Mouse (Mus musculus): ENCODE results near the gene Tsga10ip.
"Not testable (repeated sequence)": the region's sequence is repeated elsewhere in the genome, so short reads cannot be mapped to it uniquely, and the experiment has no call there.

The Tsga10ip gene

DNA sequence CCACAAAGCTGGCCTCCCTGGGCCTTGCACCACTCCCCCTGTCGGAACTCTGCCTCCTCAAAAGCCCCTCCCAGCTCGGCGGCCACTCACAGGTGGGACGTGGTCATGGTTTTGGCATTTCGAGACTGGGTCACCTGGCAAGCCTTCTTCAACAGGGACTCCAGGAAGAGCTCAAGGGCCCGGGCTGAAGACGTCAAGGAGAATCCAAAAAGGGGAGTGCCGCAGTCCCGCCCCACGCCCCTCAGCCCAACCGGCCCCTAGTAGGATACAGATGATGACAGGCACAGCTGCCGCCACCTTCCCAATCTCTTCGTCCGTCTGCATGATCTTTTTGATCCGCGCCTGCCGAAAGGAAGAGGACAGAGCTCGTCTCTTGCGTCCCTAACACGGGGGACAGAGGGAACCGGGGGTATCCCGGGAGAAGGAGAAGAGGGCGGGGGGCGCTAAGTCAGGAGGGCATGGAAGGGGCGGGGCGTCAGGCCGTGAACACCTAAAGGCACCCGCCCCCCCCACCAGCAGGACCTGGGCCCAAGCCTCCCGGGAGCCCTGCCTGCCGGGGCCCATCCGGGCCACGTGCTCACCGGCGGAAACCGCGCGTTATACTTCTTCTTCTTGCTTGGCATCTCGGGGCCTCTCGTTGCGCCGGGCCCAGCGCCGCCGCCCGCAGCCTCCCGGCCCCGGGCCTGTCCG lies 21.9 kb upstream of the Tsga10ip start:
- no peak for DNase-seq (ENCODE audit: low read depth, low spot score)

DNA sequence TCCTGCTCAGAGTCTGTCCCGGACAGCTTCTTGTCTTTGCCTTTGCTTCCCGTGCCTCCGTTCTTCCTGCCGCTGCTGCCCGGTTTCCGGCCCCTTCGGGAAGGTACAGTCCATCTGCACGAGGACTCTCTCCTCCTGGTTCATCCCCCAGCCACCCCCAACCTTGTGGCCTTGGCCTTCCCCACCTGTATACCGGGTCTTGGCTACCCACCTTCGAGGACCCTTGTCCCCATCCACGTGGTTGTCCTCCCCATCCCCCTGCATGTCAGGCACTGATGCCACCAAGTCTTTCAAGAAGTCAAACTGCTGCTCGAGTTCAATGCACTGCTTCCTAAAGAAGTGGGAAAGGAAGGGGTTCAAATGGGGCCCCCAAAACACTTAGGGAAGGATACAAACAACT lies 21.2 kb upstream of the Tsga10ip start:
- DNase-seq (ENCODE audit: low read depth, low spot score): no peak

DNA sequence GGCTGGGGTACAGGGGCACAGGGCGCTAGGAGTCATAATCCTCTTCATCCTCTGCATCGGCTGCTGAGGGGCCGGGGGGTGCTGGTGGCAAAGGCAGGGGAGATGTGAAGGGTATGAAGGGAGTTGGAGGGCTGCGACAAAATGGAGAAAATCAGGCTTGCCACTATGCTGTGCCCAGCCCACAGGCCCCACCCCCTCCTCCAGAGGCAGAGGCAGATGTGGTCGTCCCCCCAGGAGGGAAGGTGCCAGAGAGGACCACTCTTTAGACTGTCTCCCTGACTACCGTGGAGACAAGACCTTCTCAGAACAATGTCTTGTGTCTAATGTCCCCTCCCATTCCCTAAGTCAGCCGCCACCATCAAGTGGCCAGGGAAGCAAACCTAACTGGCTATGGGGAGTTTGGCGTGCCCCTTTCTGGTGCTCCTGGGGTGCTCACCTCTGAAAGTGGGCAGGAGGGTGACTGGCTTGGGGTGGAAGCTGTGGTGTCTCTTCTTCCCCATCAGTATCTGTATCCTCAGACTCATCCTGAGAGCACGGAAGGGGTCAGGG lies 20.6 kb upstream of the Tsga10ip start:
- no peak for DNase-seq (ENCODE audit: low read depth, low spot score)

DNA sequence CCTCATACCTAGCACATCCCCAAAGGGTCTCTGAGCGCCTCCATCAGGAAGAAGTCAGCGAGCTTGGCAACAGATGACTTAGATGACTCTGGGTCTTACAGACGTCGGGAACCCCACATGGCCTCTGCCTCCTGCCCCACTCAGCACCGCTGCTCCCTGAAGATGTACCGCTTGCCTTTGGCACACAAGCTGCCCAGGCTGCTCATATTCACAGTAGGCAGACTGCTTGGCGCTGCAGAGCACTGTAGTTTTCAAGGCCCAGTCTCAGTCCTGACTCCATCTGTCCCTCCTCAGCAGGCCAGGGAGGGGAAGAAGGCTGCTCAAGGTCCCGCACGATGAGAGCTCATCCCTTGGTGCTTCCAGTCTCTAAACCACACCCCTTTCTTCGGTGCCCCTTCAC lies 19.9 kb upstream of the Tsga10ip start:
- no peak for DNase-seq (ENCODE audit: low read depth, low spot score)

DNA sequence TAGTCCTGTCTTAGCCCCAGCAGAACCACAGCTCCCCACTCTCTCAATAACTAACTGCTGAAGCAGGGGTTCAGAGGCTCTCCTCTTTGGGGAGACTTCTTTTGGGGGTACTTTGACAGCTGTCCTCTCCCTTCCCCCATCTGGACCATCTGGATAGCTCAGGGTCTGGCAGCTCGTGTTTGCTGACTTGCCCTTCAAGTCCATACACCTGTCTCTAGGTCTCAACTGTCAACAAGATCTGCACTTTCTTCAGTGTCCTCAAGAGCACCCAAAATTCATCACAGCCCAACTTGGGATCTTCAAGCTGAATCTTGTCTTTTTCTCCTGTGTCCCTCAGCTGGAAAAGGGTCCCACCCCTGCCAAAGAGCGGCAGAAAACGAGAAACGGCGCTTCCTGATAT lies 19.5 kb upstream of the Tsga10ip start:
- DNase-seq (ENCODE audit: low read depth, low spot score): peak; percentile 81

DNA sequence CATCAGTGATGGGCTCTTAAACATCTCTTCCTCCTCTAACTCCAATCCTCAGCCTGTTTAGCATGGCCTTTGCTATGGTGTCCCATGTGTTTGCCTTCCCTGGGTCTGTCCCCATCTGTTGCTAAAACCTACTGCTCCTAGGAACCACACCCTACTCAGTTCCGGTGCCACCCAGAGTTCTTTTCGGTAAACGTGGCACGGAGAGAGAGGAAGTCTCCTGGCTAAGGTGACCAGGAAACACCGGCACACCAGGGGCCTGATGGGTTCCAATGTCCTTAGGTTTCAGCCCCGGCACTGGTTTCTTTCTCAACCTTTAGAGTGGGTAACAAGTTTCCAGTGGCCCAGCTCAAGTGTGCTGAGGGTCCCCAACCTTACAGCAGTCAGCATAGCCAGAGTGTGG lies 18.3 kb upstream of the Tsga10ip start:
- no peak for DNase-seq (ENCODE audit: low read depth, low spot score)

DNA sequence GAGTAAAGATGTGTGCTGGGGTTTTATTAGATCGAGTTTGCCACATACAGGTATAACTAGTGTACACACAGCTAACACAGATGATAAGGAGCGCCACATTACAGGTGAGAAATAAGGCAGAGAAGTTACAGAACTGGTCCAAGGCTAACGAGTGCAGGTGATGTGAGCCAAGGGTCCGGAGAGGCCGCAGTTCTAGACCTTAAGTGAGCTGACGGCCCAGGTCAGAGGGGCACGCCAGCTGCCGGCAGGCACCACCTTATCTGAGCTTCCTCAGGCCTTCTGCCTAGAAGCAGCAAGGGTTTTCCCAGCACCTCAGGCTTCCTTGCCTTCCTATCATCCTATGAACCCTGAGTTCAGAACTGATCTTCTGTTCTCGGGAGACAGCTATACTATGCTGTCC lies 17.3 kb upstream of the Tsga10ip start:
- DNase-seq (ENCODE audit: low read depth, low spot score): no peak

DNA sequence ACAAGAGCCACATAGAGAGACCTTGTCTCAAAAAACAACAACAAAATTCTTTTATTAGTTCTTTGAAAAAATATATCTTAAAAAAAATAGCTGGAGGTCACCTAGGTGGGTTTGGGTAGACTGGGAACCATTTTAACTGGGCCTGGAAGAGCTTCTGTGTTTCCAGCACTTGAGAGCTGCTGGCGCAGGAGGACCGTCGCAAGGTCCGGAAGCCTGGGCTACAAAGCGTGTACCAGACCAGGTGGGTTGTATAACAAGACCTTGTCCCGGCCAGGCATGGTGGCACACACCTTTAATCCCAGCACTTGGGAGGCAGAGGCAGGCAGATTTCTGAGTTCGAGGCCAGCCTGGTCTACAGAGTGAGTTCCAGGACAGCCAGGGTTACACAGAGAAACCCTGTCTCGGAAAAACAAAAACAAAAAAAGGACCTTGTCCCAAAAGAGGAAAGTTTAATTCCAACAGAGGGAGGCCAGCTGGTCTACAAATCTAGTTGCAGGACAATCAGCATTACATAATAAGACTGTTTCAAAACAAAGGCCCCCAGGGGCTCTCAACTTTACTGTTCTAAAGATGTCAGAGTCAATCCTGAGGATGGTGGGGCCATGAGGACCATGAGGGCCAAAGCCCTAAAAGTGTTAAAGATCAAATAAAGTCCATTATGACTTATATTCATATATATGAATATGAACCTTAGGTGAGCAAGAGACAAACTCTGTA lies 16.6 kb upstream of the Tsga10ip start:
- no peak for DNase-seq (ENCODE audit: low read depth, low spot score)

DNA sequence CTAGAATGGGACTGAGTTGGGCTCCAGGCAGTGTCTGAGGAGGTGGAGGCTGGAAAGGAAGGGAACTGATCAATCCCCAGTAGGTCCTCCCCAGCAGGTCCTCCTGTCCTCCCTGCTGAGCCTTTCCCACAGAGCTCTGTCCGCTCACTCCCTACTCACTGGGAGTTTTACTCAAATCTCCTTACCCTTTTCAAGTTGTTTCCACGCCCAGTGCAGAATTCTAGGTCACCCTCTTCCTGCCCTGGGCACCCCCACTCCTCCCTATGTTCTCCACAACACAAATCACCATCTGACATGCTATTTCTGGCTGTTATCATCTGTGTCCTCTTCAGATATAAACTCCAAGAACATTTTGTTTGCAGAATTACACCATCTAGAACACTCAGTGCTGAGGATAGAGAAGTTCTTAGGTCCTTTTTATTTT lies 12.2 kb upstream of the Tsga10ip start:
- DNase-seq (ENCODE audit: low read depth, low spot score): no peak

DNA sequence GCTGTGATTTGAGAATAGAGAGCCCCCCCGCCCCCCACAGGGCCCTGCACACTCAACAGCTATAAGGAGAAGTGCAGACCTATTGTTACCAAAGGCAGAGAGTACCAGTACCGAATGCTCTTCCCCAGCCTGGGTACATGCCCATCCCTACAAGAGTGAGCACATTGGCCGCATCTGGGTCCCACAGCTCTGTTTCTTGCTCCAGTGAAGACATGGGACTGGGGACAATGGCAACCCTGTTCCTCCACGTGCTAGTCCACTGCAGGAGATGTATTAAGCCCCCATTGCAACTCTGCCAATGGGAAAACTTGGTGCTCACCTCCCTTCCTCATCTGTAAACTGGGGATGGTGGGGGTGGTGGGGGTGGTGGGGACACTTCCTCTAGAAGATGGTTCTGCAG lies 11.5 kb upstream of the Tsga10ip start:
- DNase-seq (ENCODE audit: low read depth, low spot score): no peak

DNA sequence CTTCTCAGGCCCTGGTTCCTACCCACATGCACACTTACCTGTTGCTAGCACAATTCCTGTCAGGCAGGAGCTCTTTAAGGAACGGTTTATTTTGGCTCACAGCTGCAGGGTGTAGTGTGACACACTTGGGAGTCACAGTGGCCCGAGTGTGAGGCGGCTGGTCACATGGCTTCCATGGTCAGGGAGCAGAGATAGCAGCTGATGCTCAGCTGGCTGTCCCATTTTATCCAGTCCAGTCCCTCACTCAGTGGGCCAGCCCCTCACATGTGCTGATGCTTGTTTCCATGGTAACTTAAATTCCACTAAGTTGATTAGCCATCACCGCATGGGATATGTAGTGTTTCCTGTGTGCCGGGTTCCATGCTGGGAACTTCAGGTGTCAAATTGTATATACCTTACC lies 9.6 kb upstream of the Tsga10ip start:
- peak; percentile 82 for DNase-seq (ENCODE audit: low read depth, low spot score)

DNA sequence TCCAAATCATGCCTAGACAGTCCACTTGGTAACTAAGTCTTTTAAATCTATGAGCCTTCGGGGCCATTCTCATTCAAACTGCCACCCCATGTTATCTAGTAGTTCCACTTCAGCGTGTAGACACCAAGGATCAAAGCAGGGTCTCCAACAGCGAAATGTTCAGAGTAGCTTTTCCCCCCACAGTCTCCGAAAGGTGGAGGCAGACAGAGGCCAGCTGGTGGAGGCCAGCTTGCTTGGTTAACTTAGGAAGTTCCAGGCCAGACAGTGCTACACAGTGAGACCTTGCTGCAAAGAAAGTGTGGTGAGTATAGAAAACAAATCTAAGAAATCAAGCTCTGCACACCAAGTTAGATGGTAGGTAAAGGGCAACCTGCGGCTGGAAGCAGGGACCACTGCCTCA lies 8.3 kb upstream of the Tsga10ip start:
- no peak for DNase-seq (ENCODE audit: low read depth, low spot score)

DNA sequence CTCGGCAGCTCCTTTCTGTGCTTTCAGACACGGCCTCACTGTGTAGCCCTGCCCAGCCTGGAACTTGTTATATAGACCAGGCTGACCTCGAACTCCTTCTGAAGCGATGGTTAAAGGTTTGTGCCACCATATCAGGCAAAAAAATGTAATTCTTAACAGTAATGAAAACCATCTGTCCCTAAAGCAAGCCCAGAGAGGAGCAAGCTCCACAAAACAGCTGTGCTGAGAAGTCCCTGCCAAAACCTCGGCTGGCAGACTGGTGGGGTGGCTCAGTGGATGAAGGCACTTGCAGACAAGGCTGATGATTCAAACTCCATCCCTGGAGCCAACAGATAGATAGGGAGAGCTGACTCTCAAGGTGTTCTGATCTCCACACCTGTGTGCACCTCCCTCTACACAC lies 6.7 kb upstream of the Tsga10ip start:
- no peak for DNase-seq (ENCODE audit: low read depth, low spot score)

DNA sequence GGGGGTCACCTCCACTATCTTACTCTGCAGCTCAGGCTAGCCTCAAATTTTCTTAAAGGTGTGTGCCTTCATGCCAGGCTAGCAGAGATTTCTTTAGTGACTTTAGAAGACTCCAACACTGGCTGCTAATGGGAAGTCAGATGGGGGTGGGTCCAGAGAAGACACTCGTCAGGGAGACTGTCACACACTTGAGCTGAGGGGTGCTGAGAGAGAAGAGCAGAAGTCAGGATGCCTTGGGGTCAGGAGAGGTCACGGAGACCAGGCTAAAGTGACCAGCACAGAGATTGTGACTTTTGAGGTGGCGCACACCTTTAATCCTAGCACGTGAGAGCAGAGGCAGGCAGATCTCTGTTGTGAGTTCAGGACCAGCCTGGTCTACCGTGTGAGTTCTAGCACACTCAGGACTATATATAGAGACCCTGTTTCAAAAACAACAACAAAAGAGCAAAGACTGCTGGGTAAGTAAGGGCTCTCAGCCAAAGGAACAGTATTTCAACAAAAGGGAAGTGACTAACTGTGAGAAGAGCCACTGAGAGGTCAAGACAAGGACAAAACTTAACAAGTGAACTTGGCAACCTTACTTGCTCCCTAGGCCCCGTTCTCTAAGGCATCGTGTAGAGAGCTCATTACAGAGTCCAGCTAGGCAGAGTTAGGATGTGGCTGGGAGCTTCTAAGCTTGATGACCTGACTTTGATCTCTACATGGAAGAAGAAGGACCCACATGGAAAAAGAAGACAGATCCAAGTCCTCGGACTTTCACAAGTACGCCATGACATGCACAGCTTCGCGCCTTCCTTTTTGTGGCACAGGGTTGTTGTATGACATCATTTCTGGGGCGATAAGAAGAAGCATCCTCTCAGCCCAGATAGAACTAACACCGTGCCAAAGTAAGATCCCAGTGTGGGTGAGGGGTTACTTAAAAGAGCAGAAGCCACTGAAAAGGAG lies 6.0 kb upstream of the Tsga10ip start:
- DNase-seq (ENCODE audit: low read depth, low spot score): no peak

DNA sequence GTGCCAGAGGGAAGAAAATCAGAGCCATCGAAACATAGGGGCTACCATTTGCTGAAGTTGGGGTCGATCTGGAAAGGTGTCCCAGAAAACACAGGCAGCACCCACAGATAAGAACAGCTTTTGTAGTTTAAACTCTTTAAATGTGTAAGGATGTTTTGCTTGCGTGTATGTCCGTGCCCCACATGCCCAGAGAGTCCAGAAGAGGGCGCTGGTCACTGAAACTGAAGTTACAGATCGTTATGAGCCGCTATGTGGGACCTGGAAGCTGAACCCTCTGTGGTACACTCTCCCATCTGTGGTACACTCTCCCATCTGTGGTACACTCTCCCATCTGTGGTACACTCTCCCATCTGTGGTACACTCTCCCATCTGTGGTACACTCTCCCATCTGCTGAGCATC lies 4.8 kb upstream of the Tsga10ip start:
- DNase-seq (ENCODE audit: low read depth, low spot score): peak; percentile 88

DNA sequence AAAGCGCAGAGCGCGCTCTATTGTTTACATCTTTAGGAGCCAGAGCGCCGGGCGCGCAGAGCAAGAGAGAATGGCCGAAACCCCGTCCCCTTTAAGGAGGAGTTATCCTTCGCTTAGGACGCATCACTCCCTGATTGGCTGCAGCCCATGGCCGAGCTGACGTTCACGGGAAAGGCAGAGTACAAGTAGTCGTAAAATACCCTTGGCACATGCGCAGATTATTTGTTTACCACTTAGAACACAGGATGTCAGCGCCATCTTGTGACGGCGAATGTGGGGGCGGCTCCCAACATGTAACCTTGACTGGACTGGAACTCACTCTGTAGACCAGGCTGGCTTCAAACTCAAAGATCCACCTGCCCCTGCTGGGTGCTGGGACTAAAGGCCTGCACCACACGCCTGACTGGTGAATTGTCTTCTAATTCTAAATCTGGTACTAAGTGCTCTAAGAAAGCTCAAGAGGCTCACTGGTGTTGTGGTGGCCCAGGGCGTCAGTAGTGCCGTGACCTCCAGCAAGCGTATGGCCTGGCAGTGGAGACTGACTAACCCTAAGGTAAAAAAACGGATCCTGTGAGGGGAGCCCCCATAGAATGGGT lies 4.3 kb upstream of the Tsga10ip start:
- DNase-seq (ENCODE audit: low read depth, low spot score): peak; percentile 76

DNA sequence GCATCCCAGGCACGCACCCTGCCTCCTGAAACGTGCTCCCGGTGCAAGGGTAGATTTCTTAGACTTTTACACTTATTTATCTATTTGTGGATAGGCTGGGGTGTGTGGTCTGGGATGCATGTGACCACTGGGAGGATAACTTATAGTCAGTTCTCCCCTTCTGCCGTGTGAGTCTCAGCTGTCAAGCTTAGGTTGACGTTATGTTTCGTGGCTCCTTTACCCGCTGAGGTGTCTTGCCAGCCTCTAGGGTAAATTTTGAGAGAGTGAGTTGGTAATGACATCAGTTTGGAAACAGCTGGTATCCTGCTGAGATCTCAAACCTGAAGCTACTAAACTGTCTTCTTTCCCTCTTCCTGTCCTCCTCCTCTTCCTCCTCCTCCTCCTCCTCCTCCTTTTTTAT lies 3.6 kb upstream of the Tsga10ip start:
- no peak for DNase-seq (ENCODE audit: low read depth, low spot score)

DNA sequence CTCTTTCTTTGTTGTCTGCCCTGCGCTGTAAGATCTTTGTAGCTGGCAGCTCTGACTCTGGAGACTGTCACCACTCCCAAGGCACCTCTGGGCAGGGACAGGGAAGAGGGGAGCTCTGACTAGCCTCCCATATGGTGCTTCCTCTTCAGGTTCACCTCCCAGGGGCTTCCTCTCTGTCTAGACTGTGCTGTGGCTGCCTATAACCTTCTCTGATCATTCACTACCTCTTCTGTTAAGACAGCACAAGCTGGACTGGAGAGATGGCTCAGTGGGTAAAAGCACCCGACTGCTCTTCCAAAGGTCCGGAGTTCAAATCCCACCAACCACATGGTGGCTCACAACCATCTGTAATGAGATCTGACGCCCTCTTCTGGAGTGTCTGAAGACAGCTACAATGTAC lies 1.3 kb downstream of the Tsga10ip start:
- DNase-seq (ENCODE audit: low read depth, low spot score): not testable (repeated sequence)

DNA sequence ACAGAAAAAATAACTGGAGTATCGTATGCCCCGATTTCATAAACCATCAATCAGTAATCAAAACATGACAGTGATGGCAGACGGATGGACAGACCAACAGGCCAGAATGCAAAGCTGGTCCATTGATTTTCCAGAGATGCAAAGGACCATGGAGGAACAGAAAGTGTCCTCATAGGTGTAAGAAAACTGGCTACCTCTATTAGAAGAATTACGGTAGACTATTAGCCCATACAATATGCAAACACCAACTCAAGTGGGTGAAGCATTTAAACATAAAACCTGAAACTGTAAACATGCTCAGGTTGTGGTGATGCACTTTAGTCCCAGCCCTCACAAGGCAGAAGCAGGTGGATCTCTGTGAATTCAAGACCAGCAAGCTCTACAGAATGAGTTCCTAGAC lies 7.0 kb downstream of the Tsga10ip start:
- no peak for DNase-seq (ENCODE audit: low read depth, low spot score)

DNA sequence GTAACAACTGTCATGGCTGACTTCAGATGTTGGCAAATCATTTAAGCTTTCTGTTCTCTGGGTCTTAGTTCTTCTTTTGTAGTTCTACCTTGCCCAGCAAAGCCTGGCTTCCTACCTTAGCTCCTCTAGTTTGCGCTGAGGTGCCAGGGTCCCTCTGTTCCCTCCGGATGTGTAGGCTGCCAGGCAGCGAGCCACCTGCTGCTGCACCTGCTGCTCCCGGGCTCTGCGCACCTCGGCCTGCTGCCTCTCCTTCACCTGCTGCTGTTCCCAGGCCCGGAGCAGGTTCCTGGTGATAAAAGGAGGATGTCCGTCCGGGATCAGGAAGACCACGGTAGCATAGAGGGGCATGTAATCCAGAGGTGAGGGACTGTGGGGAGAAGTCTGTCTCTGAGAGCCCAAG lies 8.2 kb downstream of the Tsga10ip start:
- no peak for DNase-seq (ENCODE audit: low read depth, low spot score)

DNA sequence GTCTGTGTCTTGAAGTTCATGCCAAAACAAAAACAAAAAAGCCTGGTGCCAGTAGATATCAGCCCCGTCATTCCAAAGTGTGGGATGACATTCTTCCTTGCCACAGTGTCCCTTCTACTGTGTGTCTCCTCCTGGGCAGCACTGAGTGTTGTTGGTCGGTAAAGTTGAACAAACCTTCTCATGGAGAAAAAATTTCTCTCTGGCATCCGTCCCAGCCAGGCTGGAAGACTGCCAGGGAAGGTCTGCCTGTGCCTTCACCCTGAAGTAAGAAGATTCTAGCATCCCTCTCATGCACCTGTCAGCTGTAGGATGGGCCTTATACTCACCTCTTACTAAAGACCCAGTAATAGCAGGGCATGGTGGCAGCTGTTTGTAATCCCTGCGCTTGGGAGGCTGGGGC lies 9.4 kb downstream of the Tsga10ip start:
- DNase-seq (ENCODE audit: low read depth, low spot score): no peak

DNA sequence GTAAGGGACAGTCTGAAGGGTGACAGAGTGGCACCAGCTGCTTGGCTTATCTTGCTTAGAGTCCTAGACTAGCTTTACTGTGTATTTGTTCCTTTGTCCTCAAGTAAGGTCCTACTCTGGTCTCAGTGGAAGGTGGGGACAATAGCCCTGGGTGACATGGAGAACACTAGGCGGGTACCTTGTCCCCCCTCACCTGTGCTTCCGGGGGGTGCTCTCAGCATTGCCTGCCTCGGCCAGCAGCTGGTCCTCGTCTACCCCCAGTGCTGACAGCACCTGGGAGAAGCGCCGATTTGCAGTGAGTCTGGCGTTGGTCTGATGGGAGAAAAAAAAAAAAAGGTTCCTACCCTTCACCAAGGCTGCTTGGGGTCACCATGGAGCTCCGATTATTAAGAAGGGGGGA lies 11.9 kb downstream of the Tsga10ip start:
- DNase-seq (ENCODE audit: low read depth, low spot score): no peak
